Mouse (Mus musculus): Measurements from ENCODE around the gene Eea1.
"Not testable (repeated sequence)": the region's sequence is repeated elsewhere in the genome, so short reads cannot be mapped to it uniquely, and the experiment has no call there.

The Eea1 gene

DNA sequence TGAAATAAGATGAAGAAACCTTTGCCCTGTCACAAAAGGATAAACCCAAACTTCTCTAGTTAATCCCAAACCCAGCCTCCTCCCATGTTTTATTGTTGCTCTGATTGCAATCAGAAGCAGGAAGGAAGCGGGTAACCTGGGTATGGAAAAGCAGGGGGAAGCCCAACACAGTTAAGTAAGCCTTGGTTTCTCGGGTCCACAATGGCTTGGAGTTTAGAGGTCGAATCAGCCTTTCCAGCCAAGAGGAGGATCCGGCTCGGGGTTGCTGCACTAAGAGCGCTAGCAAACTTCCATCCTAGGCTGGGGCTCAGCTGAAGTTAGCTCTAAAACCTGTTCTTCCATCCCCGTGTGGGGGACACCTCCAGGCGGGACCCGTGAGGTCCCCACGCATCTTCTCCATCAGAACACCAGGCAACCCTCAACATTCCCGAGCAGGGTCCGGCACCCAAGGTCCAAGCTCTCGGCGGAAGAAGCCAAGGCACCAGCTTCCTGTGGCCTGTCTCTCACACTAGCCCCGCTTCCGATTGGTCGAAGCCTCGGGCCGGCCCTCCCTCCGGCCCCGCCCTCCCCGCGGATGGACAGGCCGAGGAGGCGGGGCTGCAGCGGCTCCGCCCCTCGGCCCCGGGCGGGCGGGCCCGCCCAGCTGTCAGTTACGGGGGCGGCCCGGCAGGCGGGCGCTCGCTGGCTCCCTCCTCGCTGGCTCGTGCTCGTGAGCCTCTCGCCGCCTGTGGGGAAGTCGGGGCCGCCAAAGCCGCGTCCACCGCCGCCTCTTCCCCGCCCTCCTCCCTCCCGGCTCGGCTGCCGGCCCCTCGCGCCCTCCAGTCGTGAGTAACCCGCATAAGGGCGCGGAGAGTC lies at the start of gene Eea1:
Gene Eea1, plus strand, starts transcription at position 605 of the 855 bp plus-strand sequence.
- DNase-seq (ENCODE audit: low spot score), result peak; percentile 96

DNA sequence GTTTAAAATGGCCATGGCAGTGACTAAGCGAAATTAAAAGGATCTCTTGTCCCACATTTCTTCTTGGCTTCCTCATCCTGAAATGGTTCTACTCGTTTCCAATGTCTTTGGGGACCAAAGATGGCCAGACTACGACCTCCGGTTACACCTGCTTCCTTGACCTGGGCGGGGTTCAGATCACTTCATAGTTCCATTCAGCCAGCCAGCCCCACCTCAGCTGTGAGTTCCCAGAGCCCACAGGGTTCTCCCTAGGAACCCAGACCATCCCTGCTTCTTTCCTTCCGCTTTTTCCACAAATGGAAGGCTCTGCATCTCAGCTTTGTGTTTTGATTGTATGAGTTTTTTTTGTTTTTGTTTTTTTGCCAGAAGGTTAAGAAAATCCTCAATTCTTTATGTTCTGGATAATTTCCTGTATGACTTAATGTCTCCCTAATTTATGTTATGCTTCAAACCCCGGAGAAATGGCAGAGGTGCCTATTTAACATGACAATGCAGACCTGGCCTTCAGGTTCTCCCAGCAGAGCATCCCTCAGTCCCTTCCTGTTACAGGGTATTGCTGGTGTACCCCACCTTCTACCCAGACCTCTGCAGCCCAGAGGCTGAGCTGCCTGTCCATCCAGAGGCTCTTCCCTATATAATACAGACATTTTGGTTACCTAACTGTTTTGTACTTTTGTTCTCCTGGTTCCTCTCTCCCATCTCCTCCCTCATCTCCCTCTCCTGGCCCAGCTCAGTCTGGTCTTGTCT lies 49.1 kb upstream of the Eea1 start:
- DNase-seq (ENCODE audit: low spot score), result no peak

DNA sequence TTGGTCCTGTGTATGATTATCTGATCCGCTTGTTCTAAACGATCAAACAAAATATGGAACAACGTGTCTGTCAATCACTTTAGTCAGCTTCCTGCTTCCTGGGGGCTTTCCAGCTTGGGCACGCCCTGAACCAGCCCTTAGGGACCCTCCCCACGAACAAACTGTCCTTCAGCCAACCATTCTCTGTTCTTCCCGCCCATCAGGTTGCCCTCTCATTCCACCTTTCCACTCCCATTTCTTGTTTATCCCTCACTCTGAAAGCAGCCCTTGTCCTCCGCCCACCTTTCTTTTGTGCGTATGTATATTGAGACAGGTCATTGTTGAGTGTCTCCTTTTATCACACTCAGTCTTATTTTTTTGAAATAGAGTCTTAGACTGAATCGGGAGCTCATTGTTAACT lies 48.3 kb upstream of the Eea1 start:
- DNase-seq (ENCODE audit: low spot score), result no peak

DNA sequence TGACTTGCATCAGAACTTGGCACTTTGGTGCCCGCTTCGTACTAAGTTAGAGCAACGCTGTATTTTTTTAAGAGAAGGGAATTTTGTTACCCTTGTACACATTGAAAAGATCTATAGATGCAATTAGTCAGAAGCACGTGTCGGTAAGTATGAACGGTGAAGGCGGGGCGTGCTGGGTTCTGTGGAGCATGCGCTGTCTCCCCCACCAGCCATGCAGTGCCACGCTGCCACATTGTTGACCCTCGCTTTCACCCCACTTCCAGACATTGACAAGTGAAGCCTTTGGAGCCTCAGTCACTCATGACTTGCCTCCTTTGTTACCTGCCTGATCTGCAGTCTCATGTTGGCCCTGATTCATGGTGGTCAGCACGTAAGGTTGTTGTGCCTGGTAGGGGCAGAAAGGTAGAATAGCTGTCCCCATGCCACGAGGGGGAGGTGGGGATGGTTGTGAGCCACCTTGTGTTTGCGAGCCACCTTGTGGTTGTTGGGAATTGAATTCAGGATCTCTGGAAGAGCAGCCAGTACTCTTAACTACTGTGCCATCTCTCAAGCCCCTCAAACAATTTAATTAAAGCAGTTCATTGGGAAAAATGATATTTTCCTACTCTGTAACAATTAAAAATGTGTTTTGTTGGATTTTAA lies 47.0 kb upstream of the Eea1 start:
- no peak for DNase-seq (ENCODE audit: low spot score)

DNA sequence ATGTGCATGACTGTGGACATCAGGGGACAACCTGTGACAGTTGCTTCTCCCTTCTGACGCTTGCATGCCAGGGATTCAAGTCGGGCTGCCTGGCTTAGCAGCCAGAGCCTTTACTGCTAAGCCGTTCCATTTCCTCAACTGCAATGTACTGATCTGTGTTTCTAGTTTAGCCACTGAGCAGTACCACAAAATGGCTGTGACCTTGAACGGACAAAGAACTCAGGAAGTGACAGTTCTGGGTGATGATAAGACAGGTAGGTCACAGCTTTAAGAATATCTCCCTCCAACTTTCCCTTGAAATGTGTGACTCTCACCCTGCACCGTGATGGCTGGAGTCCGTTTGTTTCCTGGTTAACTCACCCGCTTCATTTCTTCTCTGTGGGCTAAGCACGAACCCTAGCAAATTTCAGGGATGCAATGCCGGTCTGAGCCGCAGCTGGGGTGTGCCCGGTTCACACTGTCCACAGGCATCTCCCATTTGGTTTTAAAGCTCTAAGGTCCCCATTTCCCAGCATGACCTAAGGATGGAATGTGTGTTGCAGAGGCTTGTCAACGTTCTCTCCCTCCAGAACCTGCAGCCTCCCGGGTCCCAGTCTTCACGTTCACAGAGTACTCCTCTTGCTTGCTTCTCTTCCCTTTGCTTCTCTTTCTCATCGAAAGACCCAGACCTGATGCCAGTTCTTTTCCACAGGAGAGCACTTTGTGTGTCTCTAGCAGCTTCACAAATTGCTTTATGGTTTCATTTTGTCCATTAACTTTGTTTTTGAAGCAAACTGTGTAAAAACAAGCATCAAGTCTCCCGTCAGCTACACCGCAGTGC lies 46.2 kb upstream of the Eea1 start:
- DNase-seq (ENCODE audit: low spot score), result no peak

DNA sequence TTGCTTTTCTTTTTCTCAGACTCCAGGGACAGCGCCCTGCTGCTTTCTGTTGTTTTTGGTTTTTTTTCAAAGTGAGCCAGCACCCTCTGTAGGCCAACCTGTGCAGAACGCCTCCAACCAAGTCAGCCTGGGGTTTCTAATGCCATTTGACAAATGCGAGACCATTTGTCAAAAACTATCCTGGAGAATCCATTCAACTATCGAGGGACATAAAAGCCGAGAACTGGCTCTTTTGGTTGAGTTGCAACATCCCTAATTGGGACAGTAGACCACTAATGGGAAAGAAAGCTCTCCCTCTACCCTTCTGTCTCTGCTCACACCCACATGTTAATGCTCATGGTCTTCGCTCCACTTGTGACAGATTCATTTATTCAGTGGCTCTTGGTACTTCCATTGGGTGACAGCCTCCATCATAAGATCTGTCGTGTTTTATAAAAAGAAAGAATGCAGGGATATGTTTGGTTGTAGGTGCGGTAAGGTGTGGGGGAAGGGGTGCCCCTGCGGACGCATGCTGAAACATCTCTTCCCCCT lies 45.5 kb upstream of the Eea1 start:
- DNase-seq (ENCODE audit: low spot score), result peak; percentile 83

DNA sequence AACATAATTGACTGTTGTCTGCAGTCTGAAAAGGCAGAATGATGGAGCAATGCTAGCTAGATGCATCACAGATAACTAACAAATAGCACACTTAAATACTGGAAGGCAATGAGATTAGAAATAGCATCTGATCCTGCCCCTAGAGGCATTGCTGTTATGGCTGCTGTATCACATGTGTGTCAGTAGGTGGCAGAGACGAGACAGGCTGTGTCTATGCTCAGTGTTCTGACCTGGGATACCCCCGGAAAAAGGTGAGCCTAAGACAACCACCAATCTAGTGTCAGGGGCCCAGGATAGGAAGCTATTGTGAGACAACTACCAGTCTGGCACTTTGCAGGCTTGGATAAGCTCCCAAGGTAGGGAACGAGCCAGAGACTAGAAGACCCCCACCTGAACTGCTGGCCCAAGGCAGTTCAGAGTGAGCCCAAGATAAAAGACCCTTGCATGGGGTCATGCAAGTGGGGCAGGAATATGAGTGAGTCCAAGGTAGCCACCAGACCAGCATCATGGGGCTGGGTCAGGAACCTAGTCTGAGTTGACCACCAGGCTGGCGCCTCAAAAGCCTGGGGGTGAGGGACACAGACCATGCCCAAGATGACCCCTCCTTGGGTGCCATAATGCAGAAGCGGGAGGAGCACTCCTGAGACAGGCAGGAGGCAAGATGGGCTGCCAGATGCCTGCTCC lies 41.8 kb upstream of the Eea1 start:
- peak; percentile 57 for DNase-seq (ENCODE audit: low spot score)

DNA sequence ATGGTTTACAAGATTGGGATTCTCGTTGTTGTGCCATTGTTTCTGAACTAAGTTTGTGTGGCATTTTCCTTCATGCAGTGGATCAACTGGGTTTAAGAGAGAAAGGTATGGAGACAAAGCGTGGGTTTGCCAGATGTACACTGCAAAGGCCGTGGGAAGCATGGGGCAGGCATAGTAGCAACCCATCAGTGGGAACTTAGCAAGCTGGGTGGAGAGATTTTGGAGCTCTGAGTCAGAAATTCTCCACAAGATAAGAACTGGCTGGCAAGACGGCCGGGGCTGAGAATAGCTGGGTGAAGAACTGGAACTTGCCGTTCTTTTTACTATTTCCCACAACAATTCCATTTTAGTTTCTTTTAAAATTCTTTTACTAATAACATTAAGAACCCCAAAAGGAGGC lies 35.8 kb upstream of the Eea1 start:
- no peak for DNase-seq (ENCODE audit: low spot score)

DNA sequence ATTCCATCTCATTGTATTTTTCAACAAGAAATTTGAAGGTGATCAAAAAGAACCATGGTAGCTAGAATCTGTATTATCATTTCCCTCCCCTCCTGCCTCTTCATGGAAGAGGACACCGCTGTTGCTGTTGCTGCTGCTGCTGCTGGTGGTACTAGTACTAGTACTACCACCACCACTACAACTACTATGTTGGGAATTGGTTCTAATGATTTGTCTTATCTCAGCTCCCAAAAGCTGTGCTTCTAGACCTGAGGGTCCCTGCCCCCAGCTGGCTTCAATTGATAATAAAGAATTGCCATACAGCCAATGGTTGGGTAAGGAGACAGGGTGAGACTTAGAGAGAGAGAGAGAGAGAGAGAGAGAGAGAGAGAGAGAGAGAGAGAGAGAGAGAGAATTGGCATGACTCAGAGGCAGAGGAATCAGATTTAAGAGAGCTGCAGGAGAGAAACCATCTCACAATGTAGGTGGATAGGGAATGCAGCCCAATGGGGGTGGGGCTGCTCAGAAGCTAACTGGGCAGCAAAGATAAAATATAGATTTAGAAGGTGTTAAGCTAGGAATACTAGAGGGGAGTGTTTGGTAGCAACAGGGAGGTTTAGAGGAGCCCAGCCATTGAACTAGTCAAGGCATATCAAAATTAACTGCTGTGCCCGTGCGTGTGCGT lies 31.1 kb upstream of the Eea1 start:
- no peak for DNase-seq (ENCODE audit: low spot score)

DNA sequence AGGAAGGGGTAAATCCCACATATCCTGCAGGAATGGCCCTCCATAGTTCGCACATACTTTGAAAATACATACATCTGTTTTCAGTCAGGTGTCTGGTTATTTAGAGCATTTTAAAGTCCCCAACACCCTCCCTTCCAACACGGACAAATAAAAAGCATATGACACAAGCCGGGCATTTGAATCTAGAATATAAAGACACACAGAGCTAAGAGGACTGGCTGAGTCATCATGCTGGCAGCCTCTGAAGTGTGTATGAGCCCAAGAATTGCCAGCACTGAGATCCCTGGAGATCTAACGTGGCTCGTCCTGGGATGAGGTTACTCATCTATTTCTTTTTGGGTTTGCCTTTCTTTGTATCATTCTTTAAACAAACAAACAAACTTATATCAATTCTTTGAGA lies 29.4 kb upstream of the Eea1 start:
- DNase-seq (ENCODE audit: low spot score), result no peak

DNA sequence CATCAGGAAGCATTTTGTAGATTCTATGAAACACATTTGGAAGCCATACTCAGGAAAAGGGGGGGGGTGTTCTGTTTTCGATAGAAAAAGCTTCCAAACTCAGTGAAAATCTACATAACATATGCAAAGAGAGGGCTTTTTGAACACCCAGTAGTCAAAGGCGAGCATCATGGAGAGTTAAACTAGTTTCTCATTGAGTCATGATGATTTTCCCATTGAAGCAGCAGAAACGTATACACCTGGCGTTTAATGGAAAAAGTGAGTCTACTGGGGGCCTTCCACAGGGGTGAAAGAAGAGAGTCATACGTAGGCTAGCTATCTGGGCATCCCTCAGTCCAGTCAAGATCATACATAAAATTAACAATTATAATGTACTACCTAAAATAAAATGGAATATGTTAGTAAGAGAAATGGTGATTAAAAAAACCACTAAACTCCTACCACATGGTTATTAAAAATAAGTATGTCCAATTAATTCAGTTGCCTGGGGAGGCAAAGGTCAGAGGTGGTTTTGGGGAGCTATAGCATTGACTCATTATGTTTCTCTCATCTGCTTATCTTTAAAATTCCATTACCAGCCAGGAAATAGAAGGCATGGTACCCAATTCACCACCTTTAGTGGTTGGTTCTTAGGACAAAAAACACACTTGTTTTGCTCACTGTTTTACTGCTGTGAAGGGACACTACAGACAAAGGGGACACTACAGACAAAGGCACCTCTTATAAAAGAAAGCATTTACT lies 25.8 kb upstream of the Eea1 start:
- no peak for DNase-seq (ENCODE audit: low spot score)

DNA sequence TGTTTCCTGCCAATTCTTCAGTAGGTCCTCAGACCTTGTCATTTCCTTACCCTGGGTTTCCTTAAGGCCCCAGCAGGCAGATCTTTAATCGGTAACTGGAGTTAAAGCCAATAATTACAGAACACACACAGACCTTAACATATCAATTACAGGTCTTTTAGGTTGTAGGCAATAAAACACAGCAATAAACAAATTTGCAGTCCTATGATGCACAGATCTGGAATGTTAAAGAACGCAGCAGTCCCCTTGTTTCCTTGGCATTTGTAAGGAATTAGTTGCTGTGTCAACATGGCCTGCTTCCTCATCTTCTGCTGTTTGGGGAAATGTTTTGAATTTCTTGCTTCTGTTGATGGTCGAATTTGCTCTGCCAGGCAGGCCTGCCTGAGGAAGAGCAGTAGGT lies 21.7 kb upstream of the Eea1 start:
- DNase-seq (ENCODE audit: low spot score), result no peak

DNA sequence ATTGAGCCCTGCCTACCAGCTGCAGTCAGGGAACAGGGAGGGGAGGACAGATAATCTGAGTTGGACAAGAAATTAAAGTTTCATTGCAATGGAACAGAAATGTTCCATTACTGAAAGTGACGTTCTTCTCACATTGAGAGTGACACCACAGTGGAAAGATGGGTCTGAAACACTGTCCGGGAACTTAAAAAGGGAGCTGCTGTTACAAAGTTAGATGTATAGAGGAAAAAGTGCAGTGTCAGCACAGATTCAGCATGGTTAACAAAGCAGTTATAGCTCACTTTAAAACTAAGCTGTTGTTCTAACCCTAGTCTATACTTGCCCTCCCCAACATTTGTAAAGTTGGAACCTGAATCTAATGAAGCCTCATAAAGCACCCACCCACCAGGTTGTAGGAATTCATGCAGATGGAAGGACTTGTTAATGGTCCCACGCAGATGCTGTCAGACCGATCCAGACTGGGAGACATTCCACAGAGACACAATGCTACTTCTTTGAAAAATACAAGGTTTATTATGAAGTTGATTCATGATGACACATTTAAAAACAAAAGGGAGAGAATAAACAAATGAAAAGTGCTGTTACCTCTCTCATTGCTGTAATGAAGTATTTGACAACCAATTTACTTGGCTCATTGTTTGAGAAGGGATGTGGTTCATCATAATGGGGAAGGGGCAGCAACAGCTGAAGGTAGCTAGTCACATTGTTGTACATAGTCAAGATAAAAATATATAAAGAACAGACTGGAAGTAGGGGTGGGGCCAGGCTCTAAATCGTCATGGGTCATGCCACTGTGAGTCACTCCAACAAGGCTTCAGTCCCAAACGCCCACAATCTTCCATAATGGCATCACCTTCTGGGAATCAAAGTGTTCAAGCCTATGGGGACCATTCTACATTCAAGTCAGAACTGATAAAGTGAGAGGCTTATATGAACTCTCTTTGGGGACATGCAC lies 16.9 kb upstream of the Eea1 start:
- no peak for DNase-seq (ENCODE audit: low spot score)

DNA sequence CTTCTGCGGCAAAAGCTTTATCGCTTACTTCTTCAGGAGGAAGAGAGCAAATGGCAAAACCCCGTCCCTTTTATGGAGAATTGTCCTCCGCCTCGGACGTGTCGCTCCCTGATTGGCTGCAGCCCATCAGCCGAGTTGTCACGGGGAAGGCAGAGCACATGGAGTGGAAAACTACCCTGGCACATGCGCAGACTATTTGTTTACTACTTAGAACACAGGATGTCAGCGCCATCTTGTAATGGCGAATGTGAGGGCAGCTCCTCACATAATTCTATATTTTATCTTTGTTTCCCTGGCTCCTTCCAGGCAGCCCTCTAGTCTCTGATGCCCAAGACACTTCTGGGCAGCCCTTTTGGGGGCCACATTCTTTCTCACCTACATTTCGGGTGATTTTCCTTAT lies 6.8 kb upstream of the Eea1 start:
- DNase-seq (ENCODE audit: low spot score), result not testable (repeated sequence)

DNA sequence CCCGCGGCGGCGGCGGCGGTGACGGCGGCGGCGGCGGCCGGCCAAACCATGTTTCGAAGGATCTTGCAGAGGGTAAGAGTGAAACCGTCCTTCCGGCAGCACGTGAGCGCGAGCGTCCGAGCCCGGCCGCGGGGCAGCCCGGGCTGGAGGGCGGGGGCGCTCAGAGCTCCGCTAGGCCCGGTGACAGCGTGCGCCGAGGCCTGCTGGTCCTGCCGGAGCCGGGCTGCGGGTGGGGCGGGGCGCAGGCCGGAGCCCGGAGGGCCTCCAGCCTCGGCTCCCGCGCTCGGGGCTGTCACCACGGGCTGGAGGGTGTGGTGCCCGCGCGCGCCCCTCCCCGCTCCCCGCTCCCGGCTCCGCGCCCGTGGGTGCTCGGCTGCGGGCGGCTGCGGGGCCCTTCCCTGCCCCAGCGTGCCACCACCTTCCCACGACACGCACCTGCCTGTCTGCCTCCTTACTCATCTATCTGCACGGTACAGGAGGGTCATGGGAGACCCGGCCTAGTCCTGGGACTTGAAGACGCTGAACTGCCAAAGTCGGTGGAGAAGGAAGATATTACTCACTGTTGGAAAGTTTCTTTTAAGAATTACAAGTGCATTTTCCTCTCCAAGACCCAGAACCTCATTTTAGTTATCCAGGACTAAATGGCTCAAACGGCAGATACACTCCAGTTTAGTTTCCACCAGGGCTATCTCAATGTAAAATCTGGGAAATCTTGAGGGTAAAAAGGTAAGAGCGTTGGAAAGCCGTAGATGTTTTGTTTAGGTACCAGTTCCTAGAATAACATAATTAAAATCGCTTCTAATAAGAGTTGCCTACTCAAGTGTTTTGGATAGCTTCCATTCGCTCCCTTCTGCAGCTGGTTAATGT lies 684 bp downstream of the Eea1 start:
- peak; percentile 8 for DNase-seq (ENCODE audit: low spot score)

DNA sequence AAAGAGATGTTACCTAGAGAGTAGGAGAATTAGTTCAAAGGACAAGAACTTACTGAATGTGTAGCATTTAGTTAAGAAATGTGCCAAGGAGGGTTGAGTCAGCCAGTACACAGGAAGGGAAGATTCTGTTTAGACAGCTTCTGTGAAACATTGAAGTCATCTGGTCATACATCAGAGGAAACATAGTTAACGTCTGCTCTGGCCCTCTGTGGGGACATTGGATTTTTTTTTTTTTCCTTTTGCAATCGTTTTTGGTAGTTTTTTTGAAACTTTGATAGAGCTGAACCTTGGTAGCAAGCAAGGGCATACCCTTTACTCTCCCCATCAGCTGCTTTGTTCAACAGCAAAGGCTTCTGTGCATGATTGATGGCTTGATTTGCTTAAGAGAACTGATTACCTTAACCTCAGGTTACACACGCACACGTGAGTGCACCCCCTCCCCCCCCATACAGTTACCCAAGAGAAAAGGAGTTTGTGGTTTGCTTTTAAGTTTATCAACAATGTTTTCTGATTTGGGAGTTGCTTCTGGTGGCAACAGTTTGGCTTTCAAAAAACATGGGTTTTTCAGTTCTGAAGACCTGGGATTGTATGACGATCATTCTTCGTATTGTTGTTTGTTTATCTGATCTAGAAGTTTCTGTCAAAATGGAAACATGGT lies 1.4 kb downstream of the Eea1 start:
- no peak for DNase-seq (ENCODE audit: low spot score)

DNA sequence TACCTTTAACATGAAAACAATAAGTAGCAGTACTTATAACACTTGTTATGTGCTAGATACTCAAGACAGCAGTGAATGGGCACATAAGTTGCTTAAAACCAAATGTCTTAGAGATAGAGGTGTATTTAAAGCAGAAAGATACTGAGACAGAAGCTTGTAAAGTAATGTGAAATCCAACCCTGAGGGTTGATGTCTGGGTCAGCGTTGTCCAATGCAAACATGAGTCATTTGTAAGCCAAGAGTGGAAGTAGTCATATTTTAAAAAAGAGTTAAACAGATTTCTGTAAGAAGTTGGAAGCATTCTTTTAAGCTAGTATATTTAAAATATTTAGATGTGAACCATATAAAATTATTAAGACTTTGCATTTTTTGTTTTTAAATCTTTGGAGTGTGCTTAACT lies 4.6 kb downstream of the Eea1 start:
- no peak for DNase-seq (ENCODE audit: low spot score)

Measured in retina, embryonic 14.5 days (tissue).